Mouse (Mus musculus): ENCODE results near the gene Tmem60.

Gene Tmem60

GRCm38 (mm10) chr5:20911741-20912140 lies 29.8 kb downstream of the Tmem60 start:
- peak; percentile 55 for DNase-seq

GRCm38 (mm10) chr5:20913372-20914275 lies 31.6 kb downstream of the Tmem60 start:
- DNase-seq = peak; percentile 77

GRCm38 (mm10) chr5:20918967-20919366 lies 37.0 kb downstream of the Tmem60 start:
- DNase-seq = no peak

- no peak for DNase-seq
These were observed 37.6 kb downstream of the Tmem60 start for GRCm38 (mm10) chr5:20919566-20919965.

- DNase-seq = no peak
These were observed 42.6 kb downstream of the Tmem60 start for GRCm38 (mm10) chr5:20924608-20925007.

GRCm38 (mm10) chr5:20925451-20925850 lies 43.5 kb downstream of the Tmem60 start:
- DNase-seq = no peak

GRCm38 (mm10) chr5:20929669-20930151 lies 47.7 kb downstream of the Tmem60 start:
- DNase-seq = no peak

GRCm38 (mm10) chr5:20930430-20930829 lies 48.4 kb downstream of the Tmem60 start:
- no peak for DNase-seq

- DNase-seq = no peak
These were observed 49.3 kb downstream of the Tmem60 start for GRCm38 (mm10) chr5:20931300-20931699.

- DNase-seq = no peak
These were observed 50.6 kb downstream of the Tmem60 start for GRCm38 (mm10) chr5:20932585-20932984.

GRCm38 (mm10) chr5:20935934-20936333 lies 53.9 kb downstream of the Tmem60 start:
- DNase-seq = no peak

Data from thymus, postnatal 14 days (tissue).